Mouse (Mus musculus): ENCODE measurements around the gene Zfp668.
"Not testable (repeated sequence)": the region's sequence is repeated elsewhere in the genome, so short reads cannot be mapped to it uniquely, and the experiment has no call there.

Gene Zfp668

GRCm38 (mm10) chr7:127840031-127840430 is 36.6 kb downstream of the Zfp668 start:
- not testable (repeated sequence) for DNase-seq

GRCm38 (mm10) chr7:127837878-127838277 is 38.8 kb downstream of the Zfp668 start:
- not testable (repeated sequence) for DNase-seq

- DNase-seq, result no peak
Observed at GRCm38 (mm10) chr7:127837473-127837872, 39.2 kb downstream of the Zfp668 start.

GRCm38 (mm10) chr7:127835550-127835949 is 41.1 kb downstream of the Zfp668 start:
- no peak for DNase-seq

GRCm38 (mm10) chr7:127824176-127824871 is 52.3 kb downstream of the Zfp668 start, which contains the start of the genes Stx4a and Stx1b:
TSS of gene Stx4a (plus strand) at chr7:127824294.
TSS of gene Stx1b (minus strand) at chr7:127824549.
- peak; percentile 88 for DNase-seq

- DNase-seq, result no peak
Observed at GRCm38 (mm10) chr7:127823236-127824171, 53.1 kb downstream of the Zfp668 start.

GRCm38 (mm10) chr7:127822494-127822893 is 54.1 kb downstream of the Zfp668 start:
- no peak for DNase-seq

GRCm38 (mm10) chr7:127820836-127821509 is 55.7 kb downstream of the Zfp668 start:
- DNase-seq, result no peak

- no peak for DNase-seq
Observed at GRCm38 (mm10) chr7:127817776-127818175, 58.9 kb downstream of the Zfp668 start.

- DNase-seq, result no peak
Observed at GRCm38 (mm10) chr7:127817053-127817452, 59.6 kb downstream of the Zfp668 start.

- DNase-seq, result peak; percentile 61
Observed at GRCm38 (mm10) chr7:127815954-127816821, 60.4 kb downstream of the Zfp668 start.

- no peak for DNase-seq
Observed at GRCm38 (mm10) chr7:127815116-127815665, 61.4 kb downstream of the Zfp668 start.

- peak; percentile 74 for DNase-seq
Observed at GRCm38 (mm10) chr7:127814241-127814921, 62.2 kb downstream of the Zfp668 start.

- no peak for DNase-seq
Observed at GRCm38 (mm10) chr7:127813821-127814220, 62.8 kb downstream of the Zfp668 start.

Data from right cerebral cortex, postnatal 14 days (tissue).